Mouse (Mus musculus): ENCODE measurements around the gene Trim71. TPM values are rescaled to one million over a fixed set of nuclear protein-coding genes. Genes with fewer than 3 reads are reported as not detected.

Gene Trim71
- polyA plus RNA-seq, 1 experiment from 2014 or later = 2.2 TPM

GRCm38 (mm10) chr9:114548496-114548895 is 15.7 kb downstream of the Trim71 start:
- 29% methylated on average over 4 of the region's 4 CpGs for WGBS
- Histone ChIP-seq H3K4me2 (no peak overlapping the region), H3K27me3 (ENCODE audit: control insufficient read depth, insufficient read depth, low read length) (no peaks in the 10 kb centered on the region), H3K36me3 (ENCODE audit: control insufficient read depth, insufficient read depth, low read length) (no peaks in the 10 kb centered on the region), H3K9me3 (ENCODE audit: control insufficient read depth, low read length) (no peaks in the 10 kb centered on the region), H3K4me3 (ENCODE audit: low read depth, low read length) (no peak overlapping the region), H3K27ac (ENCODE audit: low read depth, low read length) (no peak overlapping the region), H3K4me1 (ENCODE audit: control insufficient read depth, insufficient read depth, low read length) (peaks cover 52% of the 10 kb centered on the region), H3K9ac (ENCODE audit: low read length) (no peak overlapping the region)
- DNase-seq (ENCODE audit: low spot score, missing footprints) (no peak), ATAC-seq (ENCODE audit: low FRiP score) (no peak)

GRCm38 (mm10) chr9:114547643-114548077 is 16.5 kb downstream of the Trim71 start:
- no peak for DNase-seq (ENCODE audit: low spot score, missing footprints)
- H3K27ac ChIP-seq (ENCODE audit: low read depth, low read length) = no peak overlapping the region
- no peak overlapping the region for H3K4me2 ChIP-seq
- peaks cover 52% of the 10 kb centered on the region for H3K4me1 ChIP-seq (ENCODE audit: control insufficient read depth, insufficient read depth, low read length)
- H3K36me3 ChIP-seq (ENCODE audit: control insufficient read depth, insufficient read depth, low read length) = no peaks in the 10 kb centered on the region
- WGBS = 13% methylated on average over 6 of the region's 6 CpGs
- ATAC-seq (ENCODE audit: low FRiP score) = no peak
- no peak overlapping the region for H3K4me3 ChIP-seq (ENCODE audit: low read depth, low read length)
- H3K9ac ChIP-seq (ENCODE audit: low read length) = peak overlapping the region; percentile 18; the same call in 1 of the 2 replicates
- no peaks in the 10 kb centered on the region for H3K27me3 ChIP-seq (ENCODE audit: control insufficient read depth, insufficient read depth, low read length)
- no peaks in the 10 kb centered on the region for H3K9me3 ChIP-seq (ENCODE audit: control insufficient read depth, low read length)

GRCm38 (mm10) chr9:114546765-114547164 is 17.4 kb downstream of the Trim71 start:
- ATAC-seq (ENCODE audit: low FRiP score) (no peak), DNase-seq (ENCODE audit: low spot score, missing footprints) (no peak)
- Histone ChIP-seq H3K4me3 (ENCODE audit: low read depth, low read length) (no peak overlapping the region), H3K4me2 (no peak overlapping the region), H3K4me1 (ENCODE audit: control insufficient read depth, insufficient read depth, low read length) (peaks cover 52% of the 10 kb centered on the region), H3K9me3 (ENCODE audit: control insufficient read depth, low read length) (no peaks in the 10 kb centered on the region), H3K27ac (ENCODE audit: low read depth, low read length) (no peak overlapping the region), H3K36me3 (ENCODE audit: control insufficient read depth, insufficient read depth, low read length) (no peaks in the 10 kb centered on the region), H3K27me3 (ENCODE audit: control insufficient read depth, insufficient read depth, low read length) (no peaks in the 10 kb centered on the region), H3K9ac (ENCODE audit: low read length) (no peak overlapping the region)
- 69% methylated on average over 12 of the region's 12 CpGs for WGBS

GRCm38 (mm10) chr9:114544754-114545393 is 19.3 kb downstream of the Trim71 start:
- no peak for ATAC-seq (ENCODE audit: low FRiP score)
- DNase-seq (ENCODE audit: low spot score, missing footprints) = no peak
- H3K4me3 ChIP-seq (ENCODE audit: low read depth, low read length) = no peak overlapping the region
- no peaks in the 10 kb centered on the region for H3K9me3 ChIP-seq (ENCODE audit: control insufficient read depth, low read length)
- peaks cover 47% of the 10 kb centered on the region for H3K4me1 ChIP-seq (ENCODE audit: control insufficient read depth, insufficient read depth, low read length)
- H3K9ac ChIP-seq (ENCODE audit: low read length) = no peak overlapping the region
- H3K27ac ChIP-seq (ENCODE audit: low read depth, low read length) = no peak overlapping the region
- H3K36me3 ChIP-seq (ENCODE audit: control insufficient read depth, insufficient read depth, low read length) = no peaks in the 10 kb centered on the region
- 41% methylated on average over 9 of the region's 9 CpGs for WGBS
- H3K4me2 ChIP-seq = no peak overlapping the region
- H3K27me3 ChIP-seq (ENCODE audit: control insufficient read depth, insufficient read depth, low read length) = no peaks in the 10 kb centered on the region

GRCm38 (mm10) chr9:114543882-114544753 is 20.1 kb downstream of the Trim71 start:
- WGBS = 59% methylated on average over 16 of the region's 17 CpGs
- DNase-seq (ENCODE audit: low spot score, missing footprints) (no peak), ATAC-seq (ENCODE audit: low FRiP score) (no peak)
- no peaks in the 10 kb centered on the region for H3K36me3 ChIP-seq (ENCODE audit: control insufficient read depth, insufficient read depth, low read length)
- peaks cover 40% of the 10 kb centered on the region for H3K4me1 ChIP-seq (ENCODE audit: control insufficient read depth, insufficient read depth, low read length)
- no peaks in the 10 kb centered on the region for H3K9me3 ChIP-seq (ENCODE audit: control insufficient read depth, low read length)
- H3K27ac ChIP-seq (ENCODE audit: low read depth, low read length) = no peak overlapping the region
- H3K27me3 ChIP-seq (ENCODE audit: control insufficient read depth, insufficient read depth, low read length) = no peaks in the 10 kb centered on the region
- H3K4me3 ChIP-seq (ENCODE audit: low read depth, low read length) = no peak overlapping the region
- no peak overlapping the region for H3K4me2 ChIP-seq
- no peak overlapping the region for H3K9ac ChIP-seq (ENCODE audit: low read length)

GRCm38 (mm10) chr9:114541279-114541741 is 22.9 kb downstream of the Trim71 start:
- Histone ChIP-seq H3K27ac (ENCODE audit: low read depth, low read length) (no peak overlapping the region), H3K27me3 (ENCODE audit: control insufficient read depth, insufficient read depth, low read length) (no peaks in the 10 kb centered on the region), H3K9me3 (ENCODE audit: control insufficient read depth, low read length) (no peaks in the 10 kb centered on the region), H3K36me3 (ENCODE audit: control insufficient read depth, insufficient read depth, low read length) (no peaks in the 10 kb centered on the region), H3K4me3 (ENCODE audit: low read depth, low read length) (no peak overlapping the region), H3K4me1 (ENCODE audit: control insufficient read depth, insufficient read depth, low read length) (peaks cover 41% of the 10 kb centered on the region), H3K9ac (ENCODE audit: low read length) (no peak overlapping the region), H3K4me2 (no peak overlapping the region)
- ATAC-seq (ENCODE audit: low FRiP score) = no peak
- DNase-seq (ENCODE audit: low spot score, missing footprints) = no peak
- WGBS = 38% methylated on average over 1 of the region's 1 CpGs

GRCm38 (mm10) chr9:114538996-114539563 is 25.1 kb downstream of the Trim71 start:
- no peak overlapping the region for H3K4me2 ChIP-seq
- WGBS = 84% methylated on average over 7 of the region's 7 CpGs
- no peak for DNase-seq (ENCODE audit: low spot score, missing footprints)
- H3K4me1 ChIP-seq (ENCODE audit: control insufficient read depth, insufficient read depth, low read length) = peaks cover 26% of the 10 kb centered on the region
- no peak overlapping the region for H3K4me3 ChIP-seq (ENCODE audit: low read depth, low read length)
- H3K9me3 ChIP-seq (ENCODE audit: control insufficient read depth, low read length) = no peaks in the 10 kb centered on the region
- no peak for ATAC-seq (ENCODE audit: low FRiP score)
- no peaks in the 10 kb centered on the region for H3K27me3 ChIP-seq (ENCODE audit: control insufficient read depth, insufficient read depth, low read length)
- H3K36me3 ChIP-seq (ENCODE audit: control insufficient read depth, insufficient read depth, low read length) = no peaks in the 10 kb centered on the region
- H3K9ac ChIP-seq (ENCODE audit: low read length) = no peak overlapping the region
- no peak overlapping the region for H3K27ac ChIP-seq (ENCODE audit: low read depth, low read length)

- peak; percentile 92 for DNase-seq (ENCODE audit: low spot score, missing footprints)
- no peaks in the 10 kb centered on the region for H3K27me3 ChIP-seq (ENCODE audit: control insufficient read depth, insufficient read depth, low read length)
- no peaks in the 10 kb centered on the region for H3K36me3 ChIP-seq (ENCODE audit: control insufficient read depth, insufficient read depth, low read length)
- peaks cover 24% of the 10 kb centered on the region for H3K4me1 ChIP-seq (ENCODE audit: control insufficient read depth, insufficient read depth, low read length)
- H3K9me3 ChIP-seq (ENCODE audit: control insufficient read depth, low read length) = no peaks in the 10 kb centered on the region
- ATAC-seq (ENCODE audit: low FRiP score) = peak; percentile 72
- peak overlapping the region; percentile 37; the same call in 1 of the 2 replicates for H3K27ac ChIP-seq (ENCODE audit: low read depth, low read length)
- no peak overlapping the region for H3K9ac ChIP-seq (ENCODE audit: low read length)
- WGBS = 14% methylated on average over 2 of the region's 2 CpGs
- no peak overlapping the region for H3K4me2 ChIP-seq
- no peak overlapping the region for H3K4me3 ChIP-seq (ENCODE audit: low read depth, low read length)
These were observed 27.5 kb downstream of the Trim71 start for GRCm38 (mm10) chr9:114536628-114537027.
